Mouse (Mus musculus) megakaryocyte progenitor cell, adult 5-6 weeks (primary cell): ENCODE data around the gene C130074G19Rik. TPM values are rescaled to one million over a fixed set of nuclear protein-coding genes. Genes with fewer than 3 reads are reported as not detected.

Source experiments
- ATAC-seq: replicated peaks from 2 replicates; pipeline ENCODE4 v1.8.0; 2016; ENCODE audit warnings: mild to moderate bottlenecking, moderate TSS enrichment, inconsistent platforms; ENCODE audit not compliant: poor library complexity
- total RNA-seq, 2 experiments: library from RNA; stranded (forward) in 1 of 2; stranded (reverse) in 1 of 2; fragments of 157-497, 149-512 nt in 1 of 2; fragments of 200-1000 nt in 1 of 2; gene quantifications; 2 replicates each; pipeline versions ENCODE4 v1.2.3 to v1.2.4; 2015 to 2017

Gene C130074G19Rik
- total RNA-seq (2015) (not detected in 2 replicates), total RNA-seq (2017) (not detected in 2 replicates)

DNA sequence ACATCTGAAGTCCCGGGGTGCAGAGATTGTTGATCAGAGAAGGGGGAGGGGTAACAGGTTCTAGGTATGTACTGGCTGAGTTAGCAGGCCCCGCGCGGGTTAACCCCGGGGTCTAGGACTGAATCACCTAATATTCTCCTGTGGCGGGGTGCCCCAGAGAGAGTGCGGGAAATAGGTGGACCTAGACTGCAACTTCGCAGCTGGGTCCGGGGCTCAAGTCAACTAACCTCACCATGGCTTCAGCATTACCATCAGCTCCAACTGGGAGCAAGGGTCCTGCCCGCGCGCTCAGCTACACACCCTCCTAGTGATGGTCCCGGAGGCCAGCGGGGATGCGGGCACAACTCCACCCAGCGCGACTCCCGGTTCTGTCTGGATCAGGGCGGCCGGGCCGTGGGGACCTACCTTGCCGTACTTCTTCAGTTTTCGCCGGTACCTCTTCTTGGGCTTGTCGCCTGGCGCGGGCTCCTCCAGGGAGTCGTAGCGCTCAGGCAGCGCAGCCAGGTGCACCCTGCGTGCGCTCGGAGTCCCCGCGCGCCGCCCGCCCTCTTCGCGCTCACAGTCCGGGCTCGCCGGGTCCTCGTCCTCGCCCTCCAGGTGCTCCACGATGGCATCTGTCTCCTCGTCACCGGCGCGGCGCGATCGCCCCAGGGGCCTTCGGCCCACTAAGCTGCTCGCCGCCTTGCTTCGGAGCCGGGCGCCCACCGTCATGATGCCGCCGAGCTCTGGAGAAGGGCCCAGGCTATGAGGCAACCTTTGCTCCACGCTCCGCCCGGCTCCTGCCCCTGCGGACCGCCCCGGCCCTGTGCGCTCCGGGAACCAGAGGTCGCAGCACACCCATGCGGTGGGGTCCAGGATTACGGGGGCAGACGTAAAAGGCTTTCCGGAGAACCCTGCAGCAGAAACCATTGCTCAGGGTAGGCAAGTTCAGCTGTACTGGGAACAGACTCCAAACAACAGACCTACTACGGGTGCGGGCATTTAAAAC, at the start of gene C130074G19Rik:
TSS of gene C130074G19Rik (minus strand) at position 938 of the 988 bp plus-strand sequence.
- ATAC-seq, result peak; percentile 98

DNA sequence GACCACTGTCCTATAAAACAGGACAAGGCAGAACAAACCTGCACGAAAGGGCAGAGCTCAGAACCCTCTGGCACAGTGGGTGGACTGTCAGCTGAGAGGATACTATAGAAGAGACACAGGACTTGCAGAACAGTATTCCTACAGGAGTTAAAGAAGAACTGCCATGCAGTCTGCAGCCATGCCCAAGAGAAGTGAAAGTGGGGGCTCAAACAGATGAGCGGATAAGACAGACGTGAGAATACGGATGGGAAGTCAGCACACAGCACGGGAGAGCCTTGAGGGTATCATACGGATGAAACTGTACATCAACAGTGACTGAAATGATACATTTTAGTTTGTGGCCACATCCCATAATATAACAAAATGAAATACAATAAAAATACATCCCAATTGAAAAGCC, 48.1 kb upstream of the C130074G19Rik start:
- ATAC-seq, result peak; percentile 26; the same call in 1 of the 2 replicates

DNA sequence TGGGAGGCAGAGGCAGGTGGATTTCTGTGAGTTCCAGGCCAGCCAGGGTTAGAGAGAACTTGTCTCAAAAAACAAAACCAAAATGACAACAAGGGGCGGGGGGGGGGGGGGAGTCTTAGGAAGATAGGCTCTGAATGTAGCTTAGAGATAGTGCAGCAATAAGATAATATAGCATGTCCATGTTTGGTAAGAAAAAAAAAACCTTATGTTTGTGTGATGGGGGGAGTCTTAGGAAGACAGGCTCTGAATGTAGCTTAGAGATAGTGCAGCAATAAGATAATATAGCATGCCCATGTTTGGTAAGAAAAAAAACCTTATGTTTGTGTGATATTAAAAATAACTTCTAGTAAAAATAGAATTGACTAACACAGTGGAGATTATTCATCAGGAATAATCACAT, 45.4 kb upstream of the C130074G19Rik start:
- peak; percentile 77 for ATAC-seq

DNA sequence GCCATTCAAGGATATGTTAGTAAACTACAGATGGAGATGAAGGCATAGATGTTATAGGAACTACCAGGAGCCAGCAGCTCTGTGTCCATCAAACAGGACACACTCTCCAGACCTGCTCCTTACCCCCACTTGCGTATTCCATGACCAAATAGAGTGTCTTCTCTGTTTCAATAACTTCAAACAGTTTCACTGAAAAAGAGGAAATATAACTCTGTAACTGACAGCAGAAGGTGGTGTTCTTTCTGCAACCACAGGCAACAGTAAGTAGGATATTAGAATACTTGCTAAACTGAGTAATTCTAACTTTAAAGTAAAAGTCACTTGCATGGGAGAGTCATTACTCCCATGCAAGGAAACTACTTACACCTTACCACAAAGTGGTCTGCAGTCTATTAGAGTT, 44.9 kb upstream of the C130074G19Rik start:
- ATAC-seq, result peak; percentile 74

DNA sequence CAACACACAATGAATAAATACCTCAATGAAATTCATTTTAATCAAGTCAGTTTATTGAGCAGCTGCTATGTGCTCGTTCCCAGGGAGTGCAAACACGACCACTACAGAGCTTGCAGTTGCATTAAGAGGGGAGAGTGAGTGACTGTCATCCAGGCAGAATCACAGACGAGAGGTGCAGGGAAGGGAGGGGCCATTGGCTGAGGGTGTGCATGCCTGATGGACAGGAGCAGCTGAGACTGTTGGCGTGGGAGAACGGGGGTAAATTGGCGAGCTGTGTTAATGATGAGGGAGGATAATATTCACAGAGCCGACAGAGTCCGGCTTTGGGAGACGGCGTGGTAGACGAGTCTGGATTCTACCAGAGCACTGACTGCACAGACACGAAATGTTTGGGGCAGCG, 39.8 kb upstream of the C130074G19Rik start:
- ATAC-seq, result no peak

DNA sequence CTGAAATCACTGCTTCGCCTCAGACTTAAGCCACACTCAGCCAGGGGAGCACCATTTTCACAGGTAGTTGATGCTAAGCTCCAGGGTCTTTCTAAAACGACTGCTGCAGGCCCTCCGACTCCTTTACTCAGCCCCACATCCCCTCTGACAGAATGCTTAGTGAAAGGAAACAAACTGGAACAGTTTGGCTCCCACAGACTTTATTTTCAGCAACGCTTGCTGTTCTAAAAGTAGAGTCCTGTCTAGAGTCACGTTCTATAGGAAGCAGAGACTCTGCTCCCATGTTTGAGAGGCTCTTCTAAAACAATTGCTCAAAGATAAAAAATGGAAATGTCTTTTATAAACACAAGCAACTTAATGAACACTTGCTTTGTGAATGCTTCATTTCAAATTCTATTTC, 37.0 kb upstream of the C130074G19Rik start:
- no peak for ATAC-seq

DNA sequence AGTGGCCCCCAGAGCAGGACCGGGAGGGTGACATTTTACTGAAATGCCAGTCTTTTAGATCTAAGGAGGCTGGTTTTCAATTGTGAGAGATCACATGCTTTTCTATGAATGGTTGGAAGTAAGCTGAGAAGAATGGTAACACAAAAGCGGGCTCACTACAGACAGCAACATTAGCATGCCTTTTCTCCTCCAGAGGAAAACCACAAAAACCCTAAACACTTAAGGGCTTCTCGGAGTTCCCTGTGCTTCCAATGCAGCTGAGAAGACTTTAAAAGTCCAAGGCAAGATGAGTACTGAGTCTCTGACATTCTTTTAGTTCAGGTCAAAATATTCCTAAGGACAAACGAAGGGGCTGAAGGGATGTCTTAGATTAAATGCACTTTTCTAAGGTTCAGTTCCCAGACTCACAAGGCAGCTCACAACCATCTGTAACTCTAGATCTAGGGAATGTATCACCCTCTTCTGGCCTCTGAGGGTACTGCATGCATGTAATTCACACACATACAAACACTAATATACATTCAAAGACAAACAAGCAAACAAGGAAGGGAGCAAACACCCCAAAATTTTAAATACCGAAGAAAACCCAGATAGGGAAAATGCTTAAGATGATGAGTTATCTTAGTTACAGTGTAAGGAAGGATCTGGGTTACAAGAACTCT, 35.3 kb upstream of the C130074G19Rik start:
- ATAC-seq, result peak; percentile 93

DNA sequence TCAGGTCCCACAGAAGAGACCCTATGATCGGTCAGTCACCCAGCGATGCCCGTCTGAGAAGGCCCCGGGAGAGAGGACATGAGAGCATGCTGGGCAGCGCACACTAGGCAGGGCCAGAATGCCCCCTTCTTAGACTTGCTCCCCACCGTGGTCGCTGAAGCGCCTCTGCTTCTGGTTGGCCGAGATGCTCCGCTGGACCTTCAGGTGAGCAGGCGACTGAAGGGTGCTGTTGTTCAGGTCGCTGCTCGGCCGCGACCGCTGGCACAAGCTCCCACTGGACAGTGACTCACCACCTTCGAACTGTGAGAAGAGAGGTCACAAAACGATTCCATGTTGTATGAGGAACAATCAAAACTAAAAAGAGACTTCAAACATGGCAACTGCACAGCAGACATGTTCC, 29.3 kb upstream of the C130074G19Rik start:
- ATAC-seq, result no peak

DNA sequence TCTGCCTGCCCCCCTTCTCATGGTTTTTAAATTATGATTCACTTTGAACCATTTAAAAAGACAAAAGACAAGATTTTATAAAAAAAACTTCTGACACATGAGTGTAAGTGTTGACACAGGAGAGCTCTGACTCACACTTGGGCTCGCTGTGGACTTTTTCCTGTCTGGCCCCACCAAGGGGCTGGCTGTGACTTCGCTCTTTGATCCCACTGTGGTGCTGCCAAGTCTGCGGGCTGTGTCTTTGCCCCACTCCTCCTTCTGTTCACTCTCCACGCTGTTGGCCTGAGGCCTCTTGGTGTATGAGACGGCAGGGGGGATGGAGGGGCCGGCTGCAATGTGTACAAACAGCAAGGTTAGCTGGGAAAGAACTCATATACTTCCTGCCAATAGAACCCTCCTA, 28.8 kb upstream of the C130074G19Rik start:
- no peak for ATAC-seq

DNA sequence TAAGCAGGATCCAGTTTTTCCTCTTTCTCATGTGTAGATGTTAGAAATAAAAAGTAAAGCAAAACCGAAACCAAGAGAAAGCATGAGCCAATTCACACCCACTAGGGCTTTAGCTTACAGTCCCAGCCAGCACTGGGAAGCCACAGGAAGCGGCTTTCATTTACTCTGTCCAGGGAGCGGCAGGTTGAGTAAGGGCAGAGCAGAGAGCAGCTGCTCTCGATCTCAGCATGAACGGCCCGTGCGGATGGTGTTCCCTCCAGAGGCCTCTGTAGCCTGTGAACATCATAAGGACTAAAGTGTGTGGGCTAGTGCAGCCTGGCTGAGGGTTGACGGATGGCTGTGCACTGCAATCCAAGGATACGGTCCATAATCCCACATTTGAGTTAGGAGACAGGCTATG, 25.5 kb upstream of the C130074G19Rik start:
- peak; percentile 89 for ATAC-seq

DNA sequence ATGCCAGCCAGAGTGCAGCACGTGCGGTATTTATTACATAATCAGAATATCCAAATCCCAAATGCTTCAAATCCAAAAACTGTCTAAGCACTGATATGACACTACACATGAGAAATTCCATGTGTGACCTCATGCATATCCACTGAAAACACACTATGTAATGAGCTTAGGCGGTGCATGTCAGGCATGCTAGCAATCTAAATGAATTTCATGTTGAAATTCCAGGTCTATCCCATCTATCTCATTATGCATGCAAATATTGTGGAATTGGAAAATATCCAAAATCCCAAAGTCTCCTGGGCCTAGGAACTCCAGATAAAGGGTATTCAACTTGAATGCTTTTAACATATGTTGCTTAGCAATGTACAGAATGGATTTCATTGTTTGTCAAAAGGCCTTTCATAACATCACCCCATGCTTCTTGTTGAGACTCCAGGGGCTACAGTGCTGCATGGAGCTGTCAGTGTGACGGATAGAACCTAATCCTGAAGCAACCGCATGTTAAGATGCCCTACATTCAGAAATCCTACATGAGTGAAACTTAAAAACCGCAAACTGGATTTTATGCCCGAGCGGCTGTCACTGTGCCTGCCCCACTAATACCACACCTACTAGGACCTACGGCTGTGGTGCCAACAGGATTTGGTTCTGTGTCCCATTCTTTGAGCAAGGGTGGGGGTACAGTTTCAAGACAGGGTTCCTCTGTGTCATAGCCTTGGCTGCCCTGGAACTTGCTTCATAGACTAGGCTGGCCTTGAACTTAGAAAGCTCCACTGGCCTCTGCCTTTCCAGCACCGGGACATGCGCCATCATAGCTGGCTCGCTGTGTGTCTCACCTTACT, 23.1 kb upstream of the C130074G19Rik start:
- ATAC-seq, result no peak

DNA sequence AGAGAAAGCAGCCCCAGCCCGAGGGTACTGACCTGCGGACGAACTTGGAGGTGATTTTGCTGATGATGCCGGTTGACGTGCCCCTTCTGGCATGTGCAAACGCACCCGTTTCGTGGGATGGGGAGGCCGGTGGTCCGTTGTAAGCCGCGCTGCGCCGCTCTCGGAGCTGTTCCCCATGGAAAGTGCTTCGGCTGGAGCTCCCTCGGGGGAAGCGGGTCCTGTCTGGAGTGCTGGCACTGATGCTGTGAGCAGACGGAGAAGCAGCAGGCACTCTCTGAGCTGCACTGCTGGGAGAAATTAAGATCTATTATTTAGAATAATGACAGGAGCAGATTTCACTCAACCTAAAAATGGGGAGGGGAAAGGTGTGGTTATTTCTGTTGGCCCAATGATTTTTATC, 22.4 kb upstream of the C130074G19Rik start:
- no peak for ATAC-seq

DNA sequence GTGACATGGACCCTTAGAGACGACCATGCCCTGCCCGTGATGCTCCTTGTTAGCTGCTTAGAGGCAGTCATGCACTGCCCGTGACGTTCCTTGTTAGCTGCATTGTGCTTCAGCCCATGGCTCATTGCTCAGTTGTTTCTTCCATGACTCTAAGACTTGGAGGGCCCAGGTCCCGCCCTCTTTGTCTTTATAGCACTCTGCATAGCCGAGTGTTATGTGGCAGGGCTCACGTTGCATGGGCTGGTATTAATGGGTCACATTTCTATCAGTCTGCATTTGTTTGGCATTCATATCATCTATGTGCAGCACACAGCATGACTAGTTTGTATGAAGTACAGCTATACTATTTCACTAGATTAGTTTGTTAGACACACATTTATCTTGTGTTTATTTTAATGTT, 20.7 kb upstream of the C130074G19Rik start:
- ATAC-seq, result no peak

DNA sequence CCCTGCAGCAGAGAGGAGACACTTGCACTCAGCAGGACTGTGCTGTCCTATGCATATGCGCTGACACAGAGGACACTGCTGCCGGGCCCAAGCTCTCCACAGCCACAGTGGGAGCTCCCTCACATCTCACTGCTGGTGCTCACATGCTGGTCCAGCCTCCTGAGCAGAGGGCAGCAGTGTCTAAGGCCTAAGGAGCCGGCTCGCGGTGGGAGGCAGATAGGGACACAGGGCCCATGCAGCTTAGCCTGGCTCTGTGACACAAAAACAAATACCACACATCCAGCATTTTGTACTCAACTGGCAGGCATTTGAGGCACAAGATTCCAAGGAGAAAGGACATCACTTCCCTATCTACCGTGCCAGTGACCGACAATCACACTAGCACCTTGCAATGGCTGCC, 19.9 kb upstream of the C130074G19Rik start:
- no peak for ATAC-seq

DNA sequence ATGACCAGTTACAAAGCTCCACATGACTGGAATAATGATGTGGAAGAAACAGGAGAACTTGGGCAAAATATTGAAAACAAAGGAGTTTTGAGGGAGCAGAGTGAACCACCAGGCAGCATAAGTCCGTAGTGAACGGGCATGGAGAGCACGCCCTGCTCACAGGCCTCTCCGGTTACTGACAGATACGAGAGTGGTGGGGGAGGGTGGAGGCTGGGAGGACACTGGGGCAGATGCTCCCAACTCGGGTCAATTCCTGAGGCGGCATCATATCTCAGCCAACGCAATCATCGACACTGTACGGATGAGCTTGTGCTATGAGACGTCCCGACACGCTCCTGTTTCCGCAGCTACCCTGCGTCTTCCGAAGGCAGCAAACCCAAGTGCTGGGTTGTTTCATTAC, 14.3 kb upstream of the C130074G19Rik start:
- no peak for ATAC-seq

DNA sequence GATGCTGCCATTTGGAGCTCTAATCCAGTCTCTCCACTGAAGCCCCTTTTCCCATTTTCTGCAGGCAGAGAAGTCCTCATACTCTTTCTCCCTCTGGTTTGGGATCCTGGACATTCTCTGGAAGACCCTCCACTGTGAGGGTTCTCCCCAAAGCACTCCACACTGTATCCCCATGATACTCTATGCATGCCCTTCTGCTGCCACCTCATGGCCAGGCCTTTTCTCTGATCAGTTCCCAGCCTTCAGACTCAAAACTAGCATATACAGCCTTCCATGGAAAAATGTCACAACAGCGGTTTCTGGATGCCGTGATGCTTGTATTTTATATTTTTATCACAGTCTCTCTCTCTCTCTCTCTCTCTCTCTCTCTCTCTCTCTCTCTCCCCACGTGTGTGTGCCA, 9.0 kb upstream of the C130074G19Rik start:
- no peak for ATAC-seq

DNA sequence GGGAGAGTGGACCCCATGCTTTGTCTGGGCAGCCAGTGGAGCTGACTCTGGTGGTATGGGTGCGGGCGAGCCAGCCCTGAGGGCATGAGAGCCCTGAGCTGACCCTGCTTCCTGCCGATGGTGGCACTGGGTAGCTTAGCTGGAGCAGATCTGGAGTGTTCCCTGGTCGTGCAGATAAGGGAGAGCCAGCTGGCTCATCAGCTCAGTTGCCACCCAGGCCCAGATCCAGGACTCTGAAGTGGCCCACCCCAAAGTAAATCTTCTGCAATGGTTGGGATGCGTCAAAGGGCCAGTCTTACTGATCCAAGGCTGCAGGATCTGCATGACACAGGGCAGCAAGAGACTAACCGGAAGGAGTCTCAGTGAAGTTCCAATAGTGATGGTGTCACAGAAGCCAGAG, 6.4 kb upstream of the C130074G19Rik start:
- ATAC-seq, result 0 out of 2 replicates have a peak, but pooled peaks have one; percentile 11

DNA sequence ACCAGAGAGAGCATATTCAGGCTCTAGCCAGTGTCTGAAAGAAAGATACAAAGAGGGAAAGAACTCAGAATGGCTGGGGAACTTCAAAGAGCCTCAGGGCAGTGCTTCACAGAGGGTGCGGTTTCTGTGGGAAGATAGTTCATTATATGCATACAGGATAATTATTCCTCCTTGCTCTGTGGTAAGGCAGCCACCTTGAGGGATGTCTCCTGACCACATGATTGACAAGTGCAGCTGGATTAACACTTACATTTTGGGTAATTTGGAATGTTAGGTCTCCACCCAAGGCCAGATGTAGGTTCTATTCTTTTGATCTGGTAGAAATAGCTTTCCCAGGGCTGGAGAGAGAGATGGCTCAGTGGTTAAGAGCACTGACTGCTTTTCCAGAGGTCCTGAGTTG, 3.1 kb upstream of the C130074G19Rik start:
- ATAC-seq, result no peak

DNA sequence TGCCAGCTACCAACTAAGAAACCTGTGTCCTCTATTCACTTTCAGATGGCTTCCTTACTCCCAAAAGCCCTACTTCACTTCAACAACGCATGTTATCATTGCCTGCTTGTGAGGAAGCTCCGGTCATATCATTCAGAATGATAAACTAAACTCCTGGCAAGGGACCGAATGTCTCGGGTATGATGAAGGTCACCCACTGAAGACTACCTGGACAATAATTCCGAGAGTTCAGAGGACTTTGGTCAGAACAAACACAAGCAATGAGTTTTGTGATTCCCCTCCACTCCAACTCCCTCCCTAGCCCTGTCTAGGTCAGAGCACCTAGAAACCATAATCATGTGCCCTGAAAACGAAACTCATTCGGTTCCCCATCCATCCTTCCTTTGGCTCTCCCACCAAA, 1.2 kb downstream of the C130074G19Rik start:
- ATAC-seq, result no peak

DNA sequence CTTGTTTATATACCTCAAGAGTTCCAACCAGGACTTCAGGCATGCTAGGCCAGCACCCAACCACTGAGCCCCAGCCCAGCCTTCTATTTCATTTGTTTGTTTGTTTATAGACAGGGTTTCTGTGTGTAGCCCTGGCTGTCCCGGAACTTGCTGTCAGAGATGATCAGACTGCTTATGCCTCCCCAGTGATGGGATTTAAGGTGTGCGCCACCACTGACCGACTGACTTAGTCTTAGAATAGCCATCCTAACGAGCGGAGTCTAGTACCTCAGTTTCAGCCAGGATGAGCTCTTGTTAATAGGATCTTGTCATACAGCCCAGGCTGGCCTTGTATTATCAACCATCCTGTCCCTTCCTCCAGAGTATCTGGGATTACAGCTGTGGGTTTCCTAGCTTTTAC, 1.8 kb downstream of the C130074G19Rik start:
- no peak for ATAC-seq

DNA sequence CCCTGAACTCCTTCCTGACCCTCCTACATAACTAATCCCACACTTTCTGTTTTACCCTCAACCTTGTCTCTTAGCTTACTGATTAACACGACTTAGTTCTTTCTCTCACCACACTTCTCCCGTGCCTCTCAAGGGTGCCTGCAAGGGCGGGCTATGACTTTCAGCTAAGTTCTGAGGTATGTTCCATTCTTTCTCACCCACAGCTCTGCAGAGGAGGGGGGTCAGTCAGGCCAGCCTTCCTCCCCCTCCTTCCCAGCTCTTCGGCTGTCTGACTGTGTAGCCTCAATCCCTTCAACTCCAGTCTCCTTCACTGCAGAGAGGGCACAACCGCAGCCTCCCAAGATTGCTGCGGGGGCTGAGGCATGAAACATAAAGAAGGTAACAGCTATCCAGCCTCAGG, 4.2 kb downstream of the C130074G19Rik start:
- no peak for ATAC-seq
